Mouse (Mus musculus): ENCODE results near the gene Slc44a4. TPM values are rescaled to one million over a fixed set of nuclear protein-coding genes. Genes with fewer than 3 reads are reported as not detected.

The Slc44a4 gene
- polyA plus RNA-seq, 1 experiment: 14.6 TPM

DNA sequence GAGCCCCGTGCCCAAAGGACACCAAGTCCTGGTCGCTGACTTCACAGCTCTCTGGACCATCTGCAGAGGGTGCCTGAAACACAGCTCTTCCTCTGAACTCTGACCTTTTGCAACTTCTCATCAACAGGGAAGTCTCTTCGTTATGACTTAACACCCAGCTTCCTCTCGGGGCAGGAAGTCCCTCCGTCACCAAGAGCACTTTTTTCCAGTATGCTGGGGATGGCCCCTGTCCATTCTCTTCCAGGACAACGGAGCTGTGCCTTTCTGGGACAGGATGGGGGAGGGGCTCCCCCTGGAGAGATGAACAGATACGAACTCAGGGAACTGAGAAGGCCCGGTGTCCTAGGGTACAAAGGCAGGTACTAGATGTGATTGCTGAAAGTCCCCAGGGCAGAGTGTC lies 20.6 kb downstream of the Slc44a4 start:
- H3K27me3 ChIP-seq (ENCODE audit: control insufficient read depth, insufficient read depth, insufficient read length): no peaks in the 10 kb centered on the region
- TF ChIP-seq MYOG (IDR thresholded peaks at IDR 0.05; ENCODE audit: control insufficient read depth in 1 of 3, insufficient read depth in 1 of 3, insufficient read length in 2 of 3, low read depth in 2 of 3) (no peak), REST (IDR thresholded peaks at IDR 0.05; ENCODE audit: insufficient read depth, insufficient read length) (no peak), USF1 (IDR thresholded peaks at IDR 0.05; ENCODE audit: low read depth) (no peak), TCF12 (IDR thresholded peaks at IDR 0.05; ENCODE audit: insufficient read depth, poor library complexity, severe bottlenecking) (no peak), E2F4 (IDR thresholded peaks at IDR 0.05; ENCODE audit: insufficient read depth) (no peak), MYOD1 (IDR thresholded peaks at IDR 0.05; ENCODE audit: control insufficient read depth in 1 of 3, insufficient read length in 2 of 3, low read depth in 2 of 3) (no peak)
- H3K36me3 ChIP-seq (ENCODE audit: control insufficient read depth, insufficient read depth): peaks cover 4% of the 10 kb centered on the region
- H3K4me3 ChIP-seq: no peak overlapping the region
- no peak overlapping the region for H3ac ChIP-seq (ENCODE audit: control insufficient read depth, insufficient read length)
- H3K4me2 ChIP-seq (ENCODE audit: low read depth): no peak overlapping the region
- H3K79me2 ChIP-seq (ENCODE audit: control insufficient read depth, insufficient read depth): no peaks in the 10 kb centered on the region

- Histone ChIP-seq H3K4me2 (ENCODE audit: low read depth) (no peak overlapping the region), H3K36me3 (ENCODE audit: control insufficient read depth, insufficient read depth) (peaks cover 4% of the 10 kb centered on the region), H3K27me3 (ENCODE audit: control insufficient read depth, insufficient read depth, insufficient read length) (no peaks in the 10 kb centered on the region), H3K4me3 (no peak overlapping the region), H3K79me2 (ENCODE audit: control insufficient read depth, insufficient read depth) (no peaks in the 10 kb centered on the region), H3ac (ENCODE audit: control insufficient read depth, insufficient read length) (no peak overlapping the region)
- no peak for TF ChIP-seq USF1 (IDR thresholded peaks at IDR 0.05; ENCODE audit: low read depth)
- TF ChIP-seq POLR2AphosphoS2 (IDR thresholded peaks at IDR 0.05; ENCODE audit: insufficient read length, low read depth): no peak
- TF ChIP-seq MAX (IDR thresholded peaks at IDR 0.05; ENCODE audit: low read depth): no peak
- TF ChIP-seq TCF3 (IDR thresholded peaks at IDR 0.05; ENCODE audit: insufficient read length, low read depth): no peak
- TF ChIP-seq SRF (IDR thresholded peaks at IDR 0.05; ENCODE audit: control insufficient read depth, insufficient read length, low read depth): no peak
- TF ChIP-seq POLR2A (IDR thresholded peaks at IDR 0.05; ENCODE audit: insufficient read length, low read depth): no peak
- TF ChIP-seq REST (IDR thresholded peaks at IDR 0.05; ENCODE audit: insufficient read depth, insufficient read length): no peak
- TF ChIP-seq TCF12 (IDR thresholded peaks at IDR 0.05; ENCODE audit: insufficient read depth, poor library complexity, severe bottlenecking): no peak
- no peak for TF ChIP-seq E2F4 (IDR thresholded peaks at IDR 0.05; ENCODE audit: insufficient read depth)
- TF ChIP-seq MYOG (IDR thresholded peaks at IDR 0.05; ENCODE audit: control insufficient read depth in 1 of 3, insufficient read depth in 1 of 3, insufficient read length in 2 of 3, low read depth in 2 of 3): no peak
- no peak for TF ChIP-seq CEBPB (IDR thresholded peaks at IDR 0.05; ENCODE audit: insufficient read depth, poor library complexity, severe bottlenecking)
Observed at GRCm38 (mm10) chr17:34937960-34938505, 23.8 kb downstream of the Slc44a4 start.

GRCm38 (mm10) chr17:34941344-34942041 lies 27.2 kb downstream of the Slc44a4 start:
- no peak overlapping the region for H3K4me3 ChIP-seq
- H3K36me3 ChIP-seq (ENCODE audit: control insufficient read depth, insufficient read depth): no peaks in the 10 kb centered on the region
- no peak overlapping the region for H3ac ChIP-seq (ENCODE audit: control insufficient read depth, insufficient read length)
- H3K4me2 ChIP-seq (ENCODE audit: low read depth): no peak overlapping the region
- TF ChIP-seq USF1 (IDR thresholded peaks at IDR 0.05; ENCODE audit: low read depth) (no peak), POLR2AphosphoS2 (IDR thresholded peaks at IDR 0.05; ENCODE audit: insufficient read length, low read depth) (no peak), E2F4 (IDR thresholded peaks at IDR 0.05; ENCODE audit: insufficient read depth) (no peak)
- no peaks in the 10 kb centered on the region for H3K27me3 ChIP-seq (ENCODE audit: control insufficient read depth, insufficient read depth, insufficient read length)
- H3K79me2 ChIP-seq (ENCODE audit: control insufficient read depth, insufficient read depth): no peaks in the 10 kb centered on the region

- Histone ChIP-seq H3K79me2 (ENCODE audit: control insufficient read depth, insufficient read depth) (no peaks in the 10 kb centered on the region), H3K4me3 (no peak overlapping the region), H3K36me3 (ENCODE audit: control insufficient read depth, insufficient read depth) (no peaks in the 10 kb centered on the region), H3K4me2 (ENCODE audit: low read depth) (no peak overlapping the region), H3ac (ENCODE audit: control insufficient read depth, insufficient read length) (no peak overlapping the region), H3K27me3 (ENCODE audit: control insufficient read depth, insufficient read depth, insufficient read length) (no peaks in the 10 kb centered on the region)
- TF ChIP-seq MYOD1 (IDR thresholded peaks at IDR 0.05; ENCODE audit: control insufficient read depth in 1 of 3, insufficient read length in 2 of 3, low read depth in 2 of 3) (no peak), TCF12 (IDR thresholded peaks at IDR 0.05; ENCODE audit: insufficient read depth, poor library complexity, severe bottlenecking) (no peak), POLR2AphosphoS2 (IDR thresholded peaks at IDR 0.05; ENCODE audit: insufficient read length, low read depth) (no peak), TCF3 (IDR thresholded peaks at IDR 0.05; ENCODE audit: insufficient read length, low read depth) (no peak), MYOG (IDR thresholded peaks at IDR 0.05; ENCODE audit: control insufficient read depth in 1 of 3, insufficient read depth in 1 of 3, insufficient read length in 2 of 3, low read depth in 2 of 3) (no peak), REST (IDR thresholded peaks at IDR 0.05; ENCODE audit: insufficient read depth, insufficient read length) (no peak), USF1 (IDR thresholded peaks at IDR 0.05; ENCODE audit: low read depth) (no peak), SRF (IDR thresholded peaks at IDR 0.05; ENCODE audit: control insufficient read depth, insufficient read length, low read depth) (no peak), E2F4 (IDR thresholded peaks at IDR 0.05; ENCODE audit: insufficient read depth) (no peak), MAX (IDR thresholded peaks at IDR 0.05; ENCODE audit: low read depth) (no peak), POLR2A (IDR thresholded peaks at IDR 0.05; ENCODE audit: insufficient read length, low read depth) (no peak), CEBPB (IDR thresholded peaks at IDR 0.05; ENCODE audit: insufficient read depth, poor library complexity, severe bottlenecking) (no peak)
Observed at GRCm38 (mm10) chr17:34943128-34943815, 29.0 kb downstream of the Slc44a4 start.

GRCm38 (mm10) chr17:34944362-34944761 lies 30.1 kb downstream of the Slc44a4 start:
- no peaks in the 10 kb centered on the region for H3K79me2 ChIP-seq (ENCODE audit: control insufficient read depth, insufficient read depth)
- TF ChIP-seq REST (IDR thresholded peaks at IDR 0.05; ENCODE audit: insufficient read depth, insufficient read length) (no peak), MYOG (IDR thresholded peaks at IDR 0.05; ENCODE audit: control insufficient read depth in 1 of 3, insufficient read depth in 1 of 3, insufficient read length in 2 of 3, low read depth in 2 of 3) (no peak), MAX (IDR thresholded peaks at IDR 0.05; ENCODE audit: low read depth) (no peak), SRF (IDR thresholded peaks at IDR 0.05; ENCODE audit: control insufficient read depth, insufficient read length, low read depth) (no peak), POLR2AphosphoS2 (IDR thresholded peaks at IDR 0.05; ENCODE audit: insufficient read length, low read depth) (no peak)
- no peak overlapping the region for H3K4me3 ChIP-seq
- H3K36me3 ChIP-seq (ENCODE audit: control insufficient read depth, insufficient read depth): no peaks in the 10 kb centered on the region
- H3K4me2 ChIP-seq (ENCODE audit: low read depth): no peak overlapping the region
- no peaks in the 10 kb centered on the region for H3K27me3 ChIP-seq (ENCODE audit: control insufficient read depth, insufficient read depth, insufficient read length)
- H3ac ChIP-seq (ENCODE audit: control insufficient read depth, insufficient read length): no peak overlapping the region
